Mouse (Mus musculus) liver, adult (tissue): ENCODE results near the gene Myrfl.

Experiments
- GATA4 ChIP-seq: IDR thresholded peaks from 2 replicates; pipeline ENCODE4 v1.6.1; 2014; ENCODE audit warnings: mild to moderate bottlenecking, low read length; ENCODE audit not compliant: insufficient replicate concordance

The Myrfl gene

GRCm38 (mm10) chr10:116730033-116730652, 166.6 kb downstream of the Myrfl start:
- no peak for TF ChIP-seq GATA4

GRCm38 (mm10) chr10:116728860-116729259, 167.9 kb downstream of the Myrfl start:
- no peak for TF ChIP-seq GATA4

- TF ChIP-seq GATA4, result no peak
These were observed 168.9 kb downstream of the Myrfl start for GRCm38 (mm10) chr10:116727702-116728298.
